Mouse (Mus musculus) ES-E14 (cell line): ENCODE results near the gene Smim20. TPM values are rescaled to one million over a fixed set of nuclear protein-coding genes. Genes with fewer than 3 reads are reported as not detected.

Experiments used
- DNase-seq: peaks from one replicate; pipeline ENCODE4 v3.0.0-alpha.2; 2013; ENCODE audit warnings: low read depth, low spot score
- H3K27ac ChIP-seq: 2 replicates; pipeline ENCODE4 v1.5.1; 2012; ENCODE audit warnings: low read depth, mild to moderate bottlenecking, low read length, moderate library complexity, mixed read lengths; ENCODE audit not compliant: poor library complexity, insufficient read depth, severe bottlenecking
- H3K36me3 ChIP-seq: 2 replicates; pipeline ENCODE4 v1.6.1; 2012; ENCODE audit warnings: mild to moderate bottlenecking, low read length, moderate library complexity, mixed read lengths; ENCODE audit not compliant: control insufficient read depth, poor library complexity, insufficient read depth, severe bottlenecking
- H3K4me1 ChIP-seq, 2 experiments: fragments of 150-350 bp in 1 of 2; sonication (generic) in 1 of 2; 2 replicates each; pipeline ENCODE4 v1.6.1; 2012; ENCODE audit warnings: low read length in 2 of 2, mild to moderate bottlenecking in 1 of 2, mixed read lengths in 1 of 2; ENCODE audit not compliant: control insufficient read depth in 2 of 2, insufficient read depth in 2 of 2, poor library complexity in 1 of 2
- H3K4me3 ChIP-seq, 2 experiments: fragments of 150-350 bp in 1 of 2; sonication (generic) in 1 of 2; 2 replicates each; pipeline ENCODE4 v1.5.1; 2012; ENCODE audit warnings: low read length in 2 of 2, low read depth in 1 of 2, mild to moderate bottlenecking in 1 of 2, mixed read lengths in 1 of 2; ENCODE audit not compliant: insufficient read depth in 1 of 2, poor library complexity in 1 of 2, severe bottlenecking in 1 of 2
- H3K9ac ChIP-seq: 2 replicates; pipeline ENCODE4 v1.6.1; 2012; ENCODE audit warnings: low read depth, mild to moderate bottlenecking, low read length, mixed read lengths; ENCODE audit not compliant: poor library complexity, insufficient read depth, severe bottlenecking
- H3K9me3 ChIP-seq: fragments of 150-350 bp; sonication (generic); 2 replicates; pipeline ENCODE4 v1.6.1; 2012; ENCODE audit warnings: low read depth, mild to moderate bottlenecking, low read length; ENCODE audit not compliant: control insufficient read depth, insufficient read depth
- CHD2 ChIP-seq: IDR thresholded peaks from 2 replicates; pipeline ENCODE4 v1.6.1; 2014; ENCODE audit warnings: mild to moderate bottlenecking, low read depth, low read length, inconsistent platforms
- HCFC1 ChIP-seq: IDR thresholded peaks from 2 replicates; pipeline ENCODE4 v1.6.1; 2012; ENCODE audit warnings: low read length, inconsistent platforms, borderline replicate concordance; ENCODE audit not compliant: insufficient read depth
- MAFK ChIP-seq: IDR thresholded peaks from 2 replicates; pipeline ENCODE4 v1.6.1; 2014; ENCODE audit warnings: mild to moderate bottlenecking, low read depth, low read length, inconsistent platforms; ENCODE audit not compliant: insufficient read depth
- ZC3H11A ChIP-seq: IDR thresholded peaks from 2 replicates; pipeline ENCODE4 v1.6.1; 2012; ENCODE audit warnings: low read depth, mild to moderate bottlenecking, inconsistent platforms, low read length, borderline replicate concordance
- ZNF384 ChIP-seq: IDR thresholded peaks from 2 replicates; pipeline ENCODE4 v1.6.1; 2012; ENCODE audit warnings: low read depth, low read length, inconsistent platforms
- in situ Hi-C, 2 experiments: fragments of 600-800 bp; cut with MboI; formaldehyde crosslinking; loops; one replicate each; pipeline ENCODE4 v1.15.1; 2025; ENCODE audit warnings: low sequenced_read_pairs in 2 of 2, inconsistent platforms in 1 of 2; ENCODE audit not compliant: unreplicated experiment in 2 of 2
- total RNA-seq: library from RNA; depleted of rRNA; stranded (reverse); fragments of 300-350 nt; gene quantifications from 2 replicates; pipeline ENCODE4 v1.2.3, GENCODE M21; 2012

Gene Smim20
- total RNA-seq, 1 experiment: 36.1 TPM

DNA sequence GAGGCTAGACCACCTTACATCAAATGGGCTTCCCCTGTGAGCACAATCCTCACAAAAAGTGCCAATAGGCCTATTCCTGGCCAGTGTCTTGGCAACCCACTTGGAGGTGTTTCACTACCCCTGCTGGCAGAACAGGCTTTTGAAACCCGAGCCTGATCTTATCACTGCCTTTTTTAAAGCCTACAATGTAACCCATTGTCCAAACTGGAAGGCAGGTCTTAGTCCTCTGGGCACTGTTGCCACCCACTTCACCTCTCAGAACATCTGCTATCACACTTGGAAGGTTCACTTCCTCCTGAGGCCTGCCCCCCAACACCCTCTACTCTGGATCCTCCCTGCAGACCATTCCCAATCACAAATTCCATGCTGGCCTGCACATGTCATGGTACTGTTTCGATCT lies 25.8 kb upstream of the Smim20 start:
- no peak overlapping the region for H3K9ac ChIP-seq
- H3K36me3 ChIP-seq: no peaks in the 10 kb centered on the region
- no peak overlapping the region for H3K27ac ChIP-seq
- H3K4me3 ChIP-seq: no peak overlapping the region
- no peak for DNase-seq
- no peaks in the 10 kb centered on the region for H3K9me3 ChIP-seq
- no peak for TF ChIP-seq HCFC1
- TF ChIP-seq ZC3H11A: no peak
- no peak for TF ChIP-seq ZNF384
- no peak for TF ChIP-seq CHD2
- TF ChIP-seq MAFK: no peak
- in situ Hi-C loops: no loop called here
- H3K4me1 ChIP-seq: peaks cover 0 to 2% of the 10 kb centered on the region in 2 experiments; a peak in 1 of 4 replicates

DNA sequence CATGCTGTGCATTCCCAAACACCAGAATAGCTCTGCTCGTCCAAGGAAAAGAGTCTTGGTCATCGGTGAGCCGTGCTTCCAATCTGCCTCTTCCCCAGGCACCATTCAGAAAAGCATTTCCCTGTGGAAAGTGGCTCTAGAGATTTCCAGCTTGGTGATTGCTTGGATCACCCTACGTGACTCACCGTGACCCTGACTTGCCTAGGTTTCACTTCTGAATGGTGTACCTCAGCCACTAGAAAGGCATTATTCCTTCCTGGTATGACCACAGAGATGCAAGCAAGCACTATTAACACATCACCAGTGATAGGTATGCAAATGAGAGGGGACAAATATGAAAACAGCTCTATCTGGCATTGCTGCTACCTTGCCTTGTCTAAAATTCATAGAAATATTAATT lies 24.9 kb upstream of the Smim20 start:
- Histone ChIP-seq H3K9me3 (no peaks in the 10 kb centered on the region), H3K9ac (no peak overlapping the region), H3K27ac (no peak overlapping the region), H3K4me3 (no peak overlapping the region), H3K36me3 (no peaks in the 10 kb centered on the region), H3K4me1 (peaks cover 0 to 2% of the 10 kb centered on the region in 2 experiments; a peak in 1 of 4 replicates)
- in situ Hi-C loops: no loop called here
- TF ChIP-seq MAFK (no peak), HCFC1 (no peak), ZC3H11A (no peak), CHD2 (no peak)
- DNase-seq: no peak

DNA sequence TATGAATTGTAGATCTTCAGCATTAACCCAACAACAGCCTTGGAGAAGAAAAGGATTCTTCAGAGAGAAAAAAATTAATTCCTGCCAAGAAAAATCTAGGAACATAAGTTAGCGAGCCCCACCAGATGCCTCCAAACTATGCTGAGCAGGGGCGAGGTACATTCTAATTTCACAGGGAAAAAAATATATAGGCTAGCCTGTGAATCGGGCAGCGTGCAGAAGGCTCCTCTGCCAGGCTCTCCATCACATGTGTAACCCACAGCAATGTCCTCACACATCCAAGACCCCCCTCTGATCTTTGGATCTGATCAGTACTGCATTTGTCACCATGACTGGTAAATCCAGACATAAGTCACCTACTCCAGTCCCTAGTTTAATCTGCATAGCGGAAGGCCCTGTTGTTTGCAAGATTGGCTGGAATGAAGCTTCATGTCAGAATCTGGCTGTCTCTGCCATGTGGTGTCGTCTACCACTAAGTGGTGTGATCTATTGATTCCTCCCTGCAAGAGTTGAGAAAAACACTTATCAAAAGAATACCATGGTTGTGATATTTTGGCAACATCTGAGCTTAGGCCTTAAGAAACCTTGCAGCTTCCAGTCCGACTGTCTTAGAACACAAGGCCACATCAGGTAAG lies 23.9 kb upstream of the Smim20 start:
- in situ Hi-C loops: no loop called here
- Histone ChIP-seq H3K36me3 (no peaks in the 10 kb centered on the region), H3K9me3 (no peaks in the 10 kb centered on the region), H3K9ac (no peak overlapping the region), H3K4me3 (no peak overlapping the region), H3K27ac (no peak overlapping the region), H3K4me1 (peaks cover 0 to 2% of the 10 kb centered on the region in 2 experiments; a peak in 1 of 4 replicates)
- no peak for DNase-seq
- TF ChIP-seq ZC3H11A: no peak
- no peak for TF ChIP-seq ZNF384
- no peak for TF ChIP-seq CHD2
- no peak for TF ChIP-seq MAFK
- TF ChIP-seq HCFC1: no peak

DNA sequence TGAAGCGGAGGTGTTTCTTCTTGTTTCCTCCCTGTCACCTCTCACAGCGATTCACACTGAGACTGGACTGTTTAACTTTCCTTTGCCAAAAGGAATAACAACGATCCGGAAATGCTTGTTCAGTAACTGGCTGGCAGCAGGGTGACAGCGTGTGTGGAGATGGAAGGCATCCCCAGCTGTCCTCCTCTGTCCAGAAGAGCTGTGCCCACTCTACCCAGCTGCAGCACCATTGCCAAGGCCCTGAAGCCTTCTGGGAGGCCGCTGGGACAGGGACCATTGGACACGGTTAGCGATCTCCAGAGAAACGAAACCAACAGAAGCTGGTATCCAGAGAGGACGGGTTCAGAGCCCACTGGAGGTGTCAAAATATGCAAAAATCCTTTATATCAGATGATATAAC lies 22.9 kb upstream of the Smim20 start:
- DNase-seq: no peak
- Histone ChIP-seq H3K4me1 (peaks cover 0 to 2% of the 10 kb centered on the region in 2 experiments; a peak in 1 of 4 replicates), H3K9ac (no peak overlapping the region), H3K36me3 (no peaks in the 10 kb centered on the region), H3K27ac (no peak overlapping the region), H3K9me3 (no peaks in the 10 kb centered on the region), H3K4me3 (no peak overlapping the region)
- TF ChIP-seq HCFC1 (no peak), MAFK (no peak), ZC3H11A (no peak), CHD2 (no peak), ZNF384 (no peak)
- in situ Hi-C loops: no loop called here
